Mouse (Mus musculus) adrenal gland, postnatal 10 days (tissue): ENCODE measurements at regions not wholly inside any gene's neighbourhood (a gene's known extent, or its start where the extent isn't known, plus 50 kb on each side); places are given as distances from the start of the nearest gene placed in this dataset.

ENCODE experiments used
- DNase-seq: peaks from one replicate; pipeline ENCODE4 v3.0.0; 2021; ENCODE audit warnings: mixed read lengths

DNA sequence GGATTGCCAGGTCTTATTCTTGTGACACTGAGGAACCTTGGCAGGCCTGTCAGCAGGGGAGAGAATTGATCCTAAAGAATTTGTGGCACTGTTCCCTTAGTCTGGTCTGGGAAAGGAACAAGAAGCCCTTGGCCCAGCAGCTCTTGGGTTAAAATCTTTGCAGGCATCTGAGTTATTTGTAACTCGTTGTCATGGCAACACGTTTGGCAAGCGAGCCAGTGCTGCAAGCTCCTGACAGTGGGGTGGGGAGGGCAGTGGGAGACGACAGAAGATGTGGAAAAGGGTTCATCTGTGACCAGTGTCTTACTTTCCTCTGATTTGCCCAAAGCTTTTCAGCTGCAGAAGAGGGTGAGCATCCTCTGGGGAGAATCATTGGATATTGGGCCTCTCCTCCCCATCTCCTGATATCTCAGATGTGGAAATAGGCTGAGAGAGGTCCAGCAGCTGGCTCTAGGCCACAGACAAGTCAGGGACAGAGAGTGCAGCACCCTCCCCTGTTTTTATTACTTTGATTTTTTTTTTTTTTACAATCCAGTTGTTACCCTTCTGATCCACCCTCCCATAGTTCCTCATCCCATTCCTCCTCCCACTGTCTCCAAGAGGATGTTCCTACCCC, 92.4 kb upstream of the Huwe1 start:
- DNase-seq = peak; percentile 17
